In genomic region chr2:104742741-104743064, GRCm38 (mm10) we compare ENCODE assay signal across 8 mouse cellular contexts. TPM values are rescaled to one million over a fixed set of nuclear protein-coding genes. Genes with fewer than 3 reads are reported as not detected.
A peak's percentile ranks its signal among the peaks of the same experiment; 100 is the strongest.
DNase-seq lines count a peak whose midpoint lies in the region; ATAC-seq and TF ChIP-seq lines count a peak whose summit lies in the region.

TSS of gene Depdc7 (minus strand) at chr2:104742878.

- no peaks in the 10 kb centered on the region for H3K4me1 ChIP-seq in ES-Bruce4 (ENCODE audit: control insufficient read depth, insufficient read depth, low read length)
- peaks cover 27% of the 10 kb centered on the region for H3K4me1 ChIP-seq in forebrain, embryonic 15.5 days
- H3K4me1 ChIP-seq in liver, postnatal 0 days (ENCODE audit: insufficient read depth): no peaks in the 10 kb centered on the region
- H3K4me1 ChIP-seq in neural tube, embryonic 13.5 days (replicated peaks): peaks cover 28% of the 10 kb centered on the region

- TF ChIP-seq CTCF in ES-Bruce4 (IDR thresholded peaks at IDR 0.05; ENCODE audit: low read depth, low read length): no peak
- TF ChIP-seq CTCF in liver, postnatal 0 days (IDR thresholded peaks at IDR 0.05; ENCODE audit: low read depth): no peak

- no peak for TF ChIP-seq POLR2A in ES-Bruce4 (IDR thresholded peaks at IDR 0.05; ENCODE audit: insufficient read depth, low read length)

- no peaks in the 10 kb centered on the region for H3K9me3 ChIP-seq in ES-Bruce4 (replicated peaks; ENCODE audit: control insufficient read depth, insufficient read depth, low read length, poor library complexity, severe bottlenecking)
- H3K9me3 ChIP-seq in forebrain, embryonic 15.5 days: no peaks in the 10 kb centered on the region
- no peaks in the 10 kb centered on the region for H3K9me3 ChIP-seq in liver, postnatal 0 days (ENCODE audit: low read length)
- H3K9me3 ChIP-seq in neural tube, embryonic 13.5 days: no peaks in the 10 kb centered on the region

- H3K27me3 ChIP-seq in ES-Bruce4 (ENCODE audit: control insufficient read depth, insufficient read depth, low read length, poor library complexity, severe bottlenecking): no peaks in the 10 kb centered on the region
- no peaks in the 10 kb centered on the region for H3K27me3 ChIP-seq in forebrain, embryonic 15.5 days
- peaks cover 6% of the 10 kb centered on the region; the same call in 1 of the 2 replicates for H3K27me3 ChIP-seq in liver, postnatal 0 days (ENCODE audit: insufficient read depth, low read length)
- peaks cover 47% of the 10 kb centered on the region for H3K27me3 ChIP-seq in neural tube, embryonic 13.5 days

- peak within 1 kb of the TSS; percentile 30; the same call in 1 of the 2 replicates for H3K27ac ChIP-seq in ES-Bruce4 (ENCODE audit: insufficient read depth, low read length)
- no peak within 1 kb of the TSS for H3K27ac ChIP-seq in forebrain, embryonic 15.5 days (replicated peaks)
- peak within 1 kb of the TSS; percentile 84 for H3K27ac ChIP-seq in liver, postnatal 0 days (ENCODE audit: low read depth)
- no peak within 1 kb of the TSS for H3K27ac ChIP-seq in neural tube, embryonic 13.5 days (replicated peaks)

- under 1% methylated on average over 31 of the region's 31 CpGs for WGBS in forebrain, embryonic 15.5 days
- WGBS in liver, postnatal 0 days (ENCODE audit: insufficient replicate concordance): under 1% methylated on average over 31 of the region's 31 CpGs
- under 1% methylated on average over 31 of the region's 31 CpGs for WGBS in neural tube, embryonic 13.5 days

- ATAC-seq in forebrain, embryonic 15.5 days (replicated peaks): peak; percentile 90
- peak; percentile 95 for ATAC-seq in liver, postnatal 0 days
- peak; percentile 85 for ATAC-seq in neural tube, embryonic 13.5 days (ENCODE audit: low read depth)

- peak; percentile 53; the same call in 1 of the 2 replicates for TF ChIP-seq EP300 in ES-Bruce4 (IDR thresholded peaks at IDR 0.05; ENCODE audit: insufficient read depth, low read depth, low read length)
- no peak for TF ChIP-seq EP300 in liver, postnatal 0 days (IDR thresholded peaks at IDR 0.05; ENCODE audit: low read depth)

- intact Hi-C loops in heart, postnatal 14 days (cut with DNase I): no loop called here

- peak within 1 kb of the TSS; percentile 88 for H3K4me2 ChIP-seq in forebrain, embryonic 15.5 days (replicated peaks)
- H3K4me2 ChIP-seq in liver, postnatal 0 days (ENCODE audit: low read depth, low read length): peak within 1 kb of the TSS; percentile 77
- peak within 1 kb of the TSS; percentile 98 for H3K4me2 ChIP-seq in neural tube, embryonic 13.5 days

- peak within 1 kb of the TSS; percentile 97 for H3K9ac ChIP-seq in ES-Bruce4 (ENCODE audit: low read depth, poor library complexity, severe bottlenecking)
- peak within 1 kb of the TSS; percentile 67 for H3K9ac ChIP-seq in forebrain, embryonic 15.5 days (replicated peaks)
- peak within 1 kb of the TSS; percentile 82 for H3K9ac ChIP-seq in liver, postnatal 0 days (replicated peaks)
- peak within 1 kb of the TSS; percentile 71 for H3K9ac ChIP-seq in neural tube, embryonic 13.5 days

- peak within 1 kb of the TSS; percentile 67 for H3K4me3 ChIP-seq in ES-Bruce4 (ENCODE audit: low read depth, low read length)
- peak within 1 kb of the TSS; percentile 73 for H3K4me3 ChIP-seq in forebrain, embryonic 15.5 days
- H3K4me3 ChIP-seq in liver, postnatal 0 days (ENCODE audit: low read depth, low read length): peak within 1 kb of the TSS; percentile 71
- peak within 1 kb of the TSS; percentile 70 for H3K4me3 ChIP-seq in neural tube, embryonic 13.5 days

- no peaks in the 10 kb centered on the region for H3K36me3 ChIP-seq in ES-Bruce4 (ENCODE audit: control insufficient read depth, insufficient read depth, low read length, poor library complexity, severe bottlenecking)
- no peaks in the 10 kb centered on the region for H3K36me3 ChIP-seq in forebrain, embryonic 15.5 days
- no peaks in the 10 kb centered on the region for H3K36me3 ChIP-seq in liver, postnatal 0 days (replicated peaks; ENCODE audit: insufficient read depth, low read length)
- H3K36me3 ChIP-seq in neural tube, embryonic 13.5 days: no peaks in the 10 kb centered on the region

- peak; percentile 85 for DNase-seq in c-Kit-positive CD71-positive TER-119-positive erythroid progenitor cells, embryonic 14.5 days (ENCODE audit: low spot score)
- peak; percentile 91 to 94 for DNase-seq in heart, postnatal 14 days
- peak; percentile 87 for DNase-seq in layer of hippocampus, adult 11-12 months (ENCODE audit: low spot score)
- DNase-seq in liver, postnatal 0 days: peak; percentile 87
- DNase-seq in testis, postnatal 10 days (ENCODE audit: low spot score): peak; percentile 96

RNA-seq across cellular contexts. Expression of gene Depdc7, which starts in this region (rescaled TPM):
- 7.9 and 8.0 TPM in 2 replicates for polyA plus RNA-seq in ES-Bruce4 (2011; ENCODE audit: insufficient read depth, insufficient read length, low read depth, missing spikeins)
- 2.0 and 2.8 TPM in 2 replicates for polyA plus RNA-seq in forebrain, embryonic 15.5 days (2015; fragmentation: Nextera tagmentation; extraction: Ambion mirVana)
- total RNA-seq in heart, postnatal 14 days (2021): 1 to 10 TPM; 1.4 to 1.6 TPM
- 20.6 and 21.6 TPM in 2 replicates for polyA plus RNA-seq in liver, postnatal 0 days (2015; fragmentation: Nextera tagmentation; extraction: Ambion mirVana)
- polyA plus RNA-seq in neural tube, embryonic 13.5 days (2015; fragmentation: Nextera tagmentation; extraction: Ambion mirVana): 1.6 and 2.5 TPM in 2 replicates

Comparison
In these comparisons a context has a peak if more than half of its experiments do, and no peak if none do; other contexts are left out.
1. H3K27ac ChIP-seq: peak in ES-Bruce4 (single experiment) and liver, postnatal 0 days (single experiment); none in forebrain, embryonic 15.5 days (single experiment) and neural tube, embryonic 13.5 days (single experiment).
2. Peak in every context shown above with its lines, with median percentiles within 50 percentile points of each other: H3K4me3 ChIP-seq, H3K9ac ChIP-seq, DNase-seq, ATAC-seq and H3K4me2 ChIP-seq.